Mouse (Mus musculus): ENCODE results near the gene Kif7.

The Kif7 gene

DNA sequence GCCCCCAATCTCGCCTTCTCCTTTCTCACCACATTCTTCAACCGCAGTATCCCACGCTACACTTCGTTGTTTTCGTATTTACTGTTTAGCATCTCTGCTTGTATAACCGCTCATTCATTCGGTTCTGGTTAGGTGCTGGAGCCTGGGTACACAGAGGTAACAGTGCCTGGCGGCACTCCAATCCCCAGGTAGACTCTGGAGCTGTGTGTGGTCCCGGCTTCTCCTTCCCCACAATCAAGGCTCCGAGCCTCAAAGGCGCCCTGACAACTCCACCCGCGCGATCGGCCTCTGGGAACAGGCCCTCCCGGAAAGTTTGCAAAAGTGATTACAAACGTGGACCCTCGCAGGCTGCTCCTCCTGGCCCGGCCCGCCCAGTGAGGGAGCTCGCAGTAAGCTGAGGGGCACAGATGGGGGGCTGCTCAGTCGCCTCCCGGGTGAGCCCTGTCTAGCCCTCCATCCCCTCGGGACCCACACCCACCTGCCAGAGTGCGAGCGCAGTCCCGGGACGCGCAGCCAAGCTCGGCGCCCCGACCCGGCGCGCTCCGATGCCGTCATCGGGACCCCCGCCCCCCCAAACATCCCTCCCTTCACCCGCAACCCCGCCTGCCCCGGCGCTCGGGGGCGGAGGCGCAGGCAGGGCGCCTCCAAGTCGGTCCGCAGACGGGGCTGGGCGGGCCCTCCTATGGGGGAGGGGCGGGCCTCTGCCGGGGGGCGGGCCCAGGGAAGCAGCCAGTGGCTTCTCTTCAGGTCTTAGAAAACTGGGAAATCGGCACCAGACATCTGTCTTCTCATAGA, at the start of gene Kif7:
Gene Kif7, minus strand, starts transcription at position 534 of the 795 bp plus-strand sequence.
- DNase-seq: peak; percentile 35

DNA sequence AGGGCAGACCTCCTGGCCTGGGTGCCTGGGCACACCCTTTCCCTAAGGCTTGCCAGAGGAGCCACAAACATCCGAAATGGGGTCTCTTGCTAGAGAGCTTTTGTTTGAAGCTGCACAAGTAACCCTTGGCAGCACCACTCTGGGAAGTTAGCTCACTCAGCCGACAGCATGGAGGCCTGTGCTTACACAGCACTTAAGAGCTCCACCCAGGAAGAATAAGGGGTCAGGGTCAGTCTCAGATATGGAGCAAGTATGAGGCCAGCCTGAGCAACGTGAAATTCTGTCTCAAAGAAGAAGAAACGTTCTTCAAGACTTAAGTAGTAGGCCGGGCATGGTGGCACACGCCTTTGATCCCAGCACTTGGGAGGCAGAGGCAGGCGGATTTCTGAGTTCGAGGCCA, 46.6 kb upstream of the Kif7 start:
- no peak for DNase-seq

GRCm38 (mm10) chr7:79761124-79761876, 45.8 kb upstream of the Kif7 start:
- no peak for DNase-seq

DNA sequence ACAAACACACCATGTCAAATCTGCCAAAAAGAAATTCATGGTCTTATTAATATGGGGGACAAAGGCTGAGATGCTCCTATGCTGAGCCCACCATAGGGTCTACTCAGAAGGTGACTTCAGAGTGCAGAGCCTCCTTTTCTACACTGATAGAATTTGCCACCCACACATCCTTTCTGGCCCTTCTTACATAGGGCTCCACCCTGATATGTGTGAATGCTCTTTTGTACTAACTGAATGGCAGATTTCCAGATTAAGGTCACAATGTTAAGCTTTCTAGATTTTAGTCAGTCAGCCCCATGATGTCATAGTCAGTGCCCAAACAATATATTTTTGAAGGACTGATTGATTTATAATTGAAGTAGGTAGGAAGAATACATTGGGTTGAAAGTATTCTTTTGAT, 44.2 kb upstream of the Kif7 start:
- no peak for DNase-seq

- DNase-seq: no peak
These were observed 42.7 kb upstream of the Kif7 start for GRCm38 (mm10) chr7:79758176-79758575.

- DNase-seq: no peak
These were observed 40.8 kb upstream of the Kif7 start for GRCm38 (mm10) chr7:79756334-79756733.

DNA sequence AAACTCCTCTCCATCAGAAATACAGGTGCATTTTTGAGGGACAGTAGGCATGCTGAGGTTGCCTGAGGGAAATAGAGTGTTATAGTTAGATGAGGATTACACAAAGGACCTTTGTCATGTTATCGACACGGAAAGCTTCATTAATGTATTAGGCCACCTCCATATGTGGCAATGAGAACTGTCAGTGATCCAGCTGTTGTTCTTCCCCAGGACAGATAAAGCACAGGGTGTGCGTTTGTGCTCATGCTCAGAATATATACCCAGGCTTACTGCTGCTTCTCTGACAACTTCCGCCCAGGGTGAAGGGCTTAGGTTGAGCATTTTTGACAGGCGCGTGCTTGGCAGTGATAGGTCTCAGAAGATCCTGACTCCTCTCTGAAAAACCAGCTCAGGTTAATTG, 34.0 kb upstream of the Kif7 start:
- no peak for DNase-seq

- no peak for DNase-seq
These were observed 32.1 kb upstream of the Kif7 start for GRCm38 (mm10) chr7:79747659-79748058.

DNA sequence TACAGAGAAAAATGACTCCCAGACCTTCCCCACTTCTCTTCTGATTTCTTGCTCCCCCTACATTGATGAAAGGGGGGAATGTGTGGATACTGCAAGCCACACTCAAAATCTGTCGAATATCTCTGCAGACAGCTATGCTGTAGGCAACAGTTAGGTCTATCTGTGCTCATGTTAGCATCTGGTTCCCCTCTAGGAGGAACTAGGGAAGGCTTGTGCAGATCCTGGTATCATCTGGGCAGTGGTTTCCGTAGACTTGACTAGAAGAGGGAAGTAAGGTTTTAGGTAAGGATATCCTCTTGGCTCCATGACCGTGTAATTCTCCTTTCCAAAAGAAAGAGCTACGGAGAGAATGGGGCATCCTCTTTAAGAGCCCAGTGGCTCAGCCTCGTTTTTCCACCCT, 29.1 kb upstream of the Kif7 start:
- DNase-seq: no peak

DNA sequence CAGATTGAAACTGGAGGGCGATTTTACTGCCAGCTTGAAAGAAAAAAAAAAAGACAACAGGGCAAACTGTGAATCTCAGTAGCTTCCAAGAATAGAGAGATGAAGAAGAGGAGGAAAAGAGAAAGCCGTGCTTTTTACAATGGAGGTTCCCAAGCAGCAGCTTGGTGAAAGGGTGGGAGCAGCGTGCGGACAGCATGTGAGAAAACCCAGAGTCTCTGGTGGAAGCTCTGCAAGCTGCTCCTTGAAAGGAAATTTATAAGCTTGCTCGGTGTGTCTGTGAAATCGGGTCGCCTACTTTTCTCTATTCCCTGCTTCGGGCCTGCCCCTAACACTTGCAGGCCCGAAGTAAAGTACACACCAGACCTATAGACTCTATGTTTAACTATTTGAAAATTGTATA, 28.5 kb upstream of the Kif7 start:
- DNase-seq: no peak

DNA sequence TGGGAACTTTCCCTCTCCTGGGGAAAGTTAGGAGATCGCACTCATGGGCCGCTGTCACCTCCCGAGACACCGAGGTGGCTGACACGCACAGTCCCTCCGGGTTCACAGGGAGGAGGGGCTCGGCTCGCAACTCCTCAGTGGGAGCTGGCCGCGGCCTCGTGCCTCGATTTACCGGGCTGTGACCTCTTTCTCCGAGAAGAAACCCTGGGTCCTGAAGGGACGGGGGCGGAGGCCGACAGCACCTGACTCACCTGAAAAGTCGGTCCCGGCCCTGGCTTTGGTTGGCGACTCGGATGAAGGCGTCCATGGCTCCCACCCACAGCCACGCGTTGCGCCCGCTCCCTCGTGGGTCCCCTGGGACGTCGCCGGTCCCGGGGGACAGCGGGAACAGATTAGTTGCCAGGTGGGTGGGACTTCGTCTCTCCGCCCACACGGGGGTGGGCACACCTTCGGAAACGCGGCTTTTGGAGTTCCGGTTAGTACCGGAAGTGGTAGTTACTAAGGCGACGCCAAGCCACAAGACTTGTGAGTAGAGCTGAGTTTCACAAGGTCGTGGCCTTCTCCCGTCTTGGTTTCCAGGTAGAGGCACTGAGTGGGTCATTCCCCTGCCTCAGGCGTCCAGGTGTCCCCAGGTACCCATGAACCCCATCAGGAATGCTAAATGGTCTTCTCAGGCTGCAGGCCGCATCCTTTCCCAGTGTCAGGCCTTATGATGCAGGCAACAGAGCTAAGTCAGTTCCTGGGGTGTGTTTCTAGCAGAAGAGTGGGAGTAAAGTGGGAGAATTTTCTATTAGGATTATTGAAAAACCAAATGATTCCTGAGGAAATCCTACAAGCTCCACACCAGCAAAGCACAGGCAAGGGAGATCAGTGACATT, 27.4 kb upstream of the Kif7 start, which contains the start of the genes Pex11a and Wdr93:
Gene Pex11a, minus strand, starts transcription at position 473 of the 878 bp plus-strand sequence.
Gene Wdr93, plus strand, starts transcription at position 505 of the 878 bp plus-strand sequence.
- peak; percentile 73 for DNase-seq

DNA sequence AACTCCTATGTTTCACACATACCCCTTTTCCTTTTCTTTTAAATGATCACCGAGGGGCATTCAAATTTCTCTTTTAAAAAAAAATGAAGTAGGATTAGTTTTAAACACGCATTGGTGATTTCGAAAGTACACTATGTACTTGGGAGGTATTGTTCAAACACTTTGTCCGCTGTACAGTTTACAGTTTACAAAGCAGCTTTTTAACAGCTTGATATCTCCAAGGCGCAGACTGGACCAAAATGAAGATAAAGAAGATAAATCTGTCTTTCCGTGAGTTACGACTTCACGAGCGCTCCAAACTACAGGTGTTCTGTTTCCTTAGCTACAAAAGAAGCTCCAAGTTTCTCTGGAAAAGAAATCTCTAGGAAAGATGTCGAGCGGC, 26.7 kb upstream of the Kif7 start:
- no peak for DNase-seq

GRCm38 (mm10) chr7:79740279-79740678, 24.8 kb upstream of the Kif7 start:
- DNase-seq: no peak

DNA sequence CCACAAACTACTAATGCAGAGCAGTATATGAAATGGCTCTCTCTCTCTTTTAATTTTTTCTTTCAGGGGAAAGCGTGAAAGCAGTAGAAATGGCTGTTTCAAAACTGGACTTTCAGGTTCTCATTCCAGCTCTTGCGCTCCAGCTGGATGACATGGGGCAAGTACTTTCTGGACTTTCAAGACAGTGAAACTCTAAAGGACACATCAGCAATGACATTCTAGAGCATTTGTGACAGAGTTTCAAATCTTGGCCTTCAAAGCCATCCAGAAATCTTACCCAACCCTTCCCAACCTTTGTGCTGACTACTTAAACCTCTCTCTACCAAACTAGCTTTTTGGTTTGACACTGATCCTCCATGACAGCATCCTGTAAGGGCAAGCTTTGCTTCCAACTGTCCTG, 23.4 kb upstream of the Kif7 start:
- DNase-seq: no peak

DNA sequence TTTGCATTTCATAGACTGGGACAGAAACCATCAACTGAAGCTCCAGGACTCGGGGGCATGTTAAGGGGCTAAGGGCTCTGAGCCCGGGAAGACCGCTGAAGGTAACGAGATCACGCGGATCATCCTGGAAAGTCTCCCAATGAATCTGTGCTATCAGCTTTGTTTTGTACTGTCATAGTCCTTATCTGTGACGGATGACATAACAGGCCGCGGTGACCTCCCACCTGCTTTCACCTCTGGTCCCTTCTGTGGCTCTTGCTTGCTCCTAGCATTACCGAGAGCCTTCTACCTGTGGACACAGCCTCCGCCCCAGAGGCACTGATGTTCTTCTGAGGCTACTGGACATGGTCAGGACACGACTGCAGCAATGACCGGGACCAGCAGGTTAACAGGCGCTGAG, 21.0 kb upstream of the Kif7 start:
- DNase-seq: no peak

DNA sequence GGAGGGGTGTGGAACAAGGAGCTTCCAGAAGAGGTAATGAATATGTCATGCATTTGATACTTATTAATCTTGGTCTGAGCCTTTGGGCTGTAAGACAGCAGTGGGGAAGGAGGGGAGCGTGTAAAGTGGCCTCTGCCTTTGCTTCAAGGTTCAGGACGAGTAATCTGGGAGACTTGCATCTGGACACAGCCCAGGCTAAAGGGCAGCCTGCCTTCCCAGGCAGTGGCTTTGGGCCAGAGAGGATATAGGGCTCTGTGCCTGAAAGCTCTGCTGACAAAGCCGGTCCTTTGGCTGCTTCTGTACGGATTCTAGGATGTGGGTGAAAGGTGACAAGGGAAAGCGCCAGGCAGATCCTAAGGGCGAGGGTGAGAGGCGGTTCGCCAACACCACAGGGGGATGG, 19.0 kb upstream of the Kif7 start:
- no peak for DNase-seq

- DNase-seq: no peak
These were observed 17.1 kb upstream of the Kif7 start, which contains the start of gene Plin1 for GRCm38 (mm10) chr7:79732622-79733021. Gene Plin1 (minus strand): TSS chr7:79732903.

- DNase-seq: no peak
These were observed 15.9 kb upstream of the Kif7 start for GRCm38 (mm10) chr7:79731438-79731837.

DNA sequence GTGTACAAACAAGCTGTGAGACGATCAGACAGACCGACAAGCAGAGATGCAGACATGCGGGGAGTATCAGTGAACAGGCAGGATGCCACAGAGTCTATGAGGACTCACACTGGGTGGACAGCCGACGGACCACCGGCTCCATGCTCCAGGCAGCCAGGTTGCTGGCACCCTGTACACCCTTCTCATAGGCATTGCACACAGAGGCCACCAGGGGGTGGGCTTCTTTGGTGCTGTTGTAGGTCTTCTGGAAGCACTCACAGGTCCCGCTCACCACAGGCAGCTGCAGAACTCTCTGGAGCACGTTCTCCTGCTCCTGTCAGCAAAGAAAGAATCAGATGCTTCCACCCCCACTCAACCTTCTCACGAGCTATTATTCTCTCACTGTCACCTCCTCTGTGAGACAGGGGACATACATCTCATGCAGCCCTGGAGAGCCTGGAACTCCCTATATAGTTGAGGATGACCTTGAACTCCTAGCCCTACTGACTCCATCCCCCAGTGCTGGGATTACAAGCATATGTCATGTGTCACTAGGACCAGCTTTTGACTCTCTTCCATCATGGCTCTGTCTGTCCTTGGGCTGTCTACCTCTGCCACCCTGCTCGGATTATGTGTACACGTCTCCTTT, 14.3 kb upstream of the Kif7 start:
- DNase-seq: no peak

GRCm38 (mm10) chr7:79729169-79729568, 13.6 kb upstream of the Kif7 start:
- DNase-seq: peak; percentile 55

DNA sequence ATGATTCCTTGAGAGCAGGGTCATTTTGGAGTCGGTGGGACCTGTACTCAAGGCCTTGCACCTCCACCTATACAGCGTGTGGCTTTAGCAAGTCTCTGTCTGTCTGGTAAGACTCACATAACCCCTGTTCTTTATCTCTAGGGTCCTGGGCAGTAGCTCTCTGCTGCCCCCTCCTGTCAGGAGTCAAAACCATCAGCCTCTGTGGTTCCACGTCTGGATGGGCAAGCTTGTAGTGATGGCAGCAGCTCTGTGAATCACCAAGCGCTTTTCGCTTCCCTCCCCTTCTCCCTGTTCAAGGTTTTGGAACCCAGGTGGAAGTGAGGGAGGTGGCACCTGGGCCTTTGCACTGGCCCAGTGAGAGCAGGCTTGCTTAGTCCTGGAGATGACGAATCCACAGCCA, 12.7 kb upstream of the Kif7 start:
- no peak for DNase-seq

DNA sequence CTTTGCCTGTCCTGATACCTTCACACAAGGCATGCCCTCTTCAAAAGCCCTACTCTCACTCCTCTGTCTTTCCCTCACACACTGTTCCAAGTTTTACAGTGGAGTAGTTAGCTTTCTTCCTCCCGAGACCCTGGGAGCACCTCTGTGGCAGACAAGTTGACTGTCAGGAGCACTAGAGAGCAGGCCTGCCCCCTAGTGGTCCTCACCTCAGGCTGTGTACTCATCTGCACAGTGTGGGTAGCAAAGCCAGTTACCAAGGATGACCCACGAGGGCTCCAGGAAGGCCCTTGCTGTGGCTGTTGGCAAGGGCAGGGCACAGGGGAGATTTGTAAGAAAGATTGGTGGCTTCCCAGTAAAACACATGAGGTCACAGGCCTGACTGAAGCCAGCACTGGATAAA, 11.6 kb upstream of the Kif7 start:
- no peak for DNase-seq

All from right cerebral cortex, postnatal 25 days (tissue).